Mouse (Mus musculus) adrenal gland, postnatal 0 days (tissue): Measurements from ENCODE around the gene Med12. TPM values are rescaled to one million over a fixed set of nuclear protein-coding genes. Genes with fewer than 3 reads are reported as not detected.

Experiments used
- polyA plus RNA-seq: library from polyadenylated mRNA; unstranded; fragments of >200 nt; fragmentation: Nextera tagmentation; extraction: Ambion mirVana; gene quantifications from 2 replicates; pipeline ENCODE4 v1.2.1, GENCODE M21; 2015

Gene Med12
- polyA plus RNA-seq = 13.2 and 18.3 TPM in 2 replicates

DNA sequence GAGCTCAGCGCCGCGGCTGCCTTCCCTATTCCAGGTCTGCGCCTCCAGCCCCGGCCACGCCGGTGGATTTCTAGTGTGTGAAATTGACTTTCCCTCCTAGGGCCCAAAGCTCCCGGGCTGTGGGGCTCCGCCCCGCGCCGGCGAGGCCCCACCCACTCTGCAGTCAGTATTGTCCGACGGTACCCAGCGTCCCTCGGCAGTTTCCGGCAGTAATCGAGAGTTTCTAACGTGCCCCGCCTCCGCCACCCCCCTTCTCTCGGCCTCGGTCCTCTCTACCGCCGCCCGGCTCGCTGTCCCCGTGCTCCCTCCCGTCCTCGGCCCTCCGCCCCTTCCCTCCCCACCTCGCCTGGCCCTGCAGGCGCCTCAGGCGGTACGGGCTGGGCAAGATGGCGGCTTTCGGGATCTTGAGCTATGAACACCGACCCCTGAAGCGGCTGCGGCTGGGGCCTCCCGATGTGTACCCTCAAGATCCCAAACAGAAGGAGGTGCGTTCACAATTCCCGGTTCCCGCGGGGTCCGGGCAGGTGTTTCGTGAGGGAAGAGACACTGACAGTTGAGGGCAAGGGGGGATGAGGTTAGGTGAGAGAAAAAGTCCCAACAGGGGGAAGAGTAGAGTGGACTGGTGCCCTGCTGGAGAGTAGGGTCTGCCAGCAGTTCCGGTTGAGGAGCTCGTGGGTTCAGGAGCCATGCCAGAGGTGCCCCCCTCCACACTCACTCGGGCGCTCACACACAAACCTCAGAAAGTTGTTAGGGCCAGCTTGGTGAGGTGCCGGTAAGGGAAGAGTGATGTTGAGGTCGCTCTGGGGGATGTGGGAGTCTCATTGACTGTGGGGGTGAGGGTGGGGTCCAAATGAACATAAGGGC is at the start of gene Med12:
Gene Med12 (plus strand): TSS at position 156 of the 864 bp plus-strand sequence.

DNA sequence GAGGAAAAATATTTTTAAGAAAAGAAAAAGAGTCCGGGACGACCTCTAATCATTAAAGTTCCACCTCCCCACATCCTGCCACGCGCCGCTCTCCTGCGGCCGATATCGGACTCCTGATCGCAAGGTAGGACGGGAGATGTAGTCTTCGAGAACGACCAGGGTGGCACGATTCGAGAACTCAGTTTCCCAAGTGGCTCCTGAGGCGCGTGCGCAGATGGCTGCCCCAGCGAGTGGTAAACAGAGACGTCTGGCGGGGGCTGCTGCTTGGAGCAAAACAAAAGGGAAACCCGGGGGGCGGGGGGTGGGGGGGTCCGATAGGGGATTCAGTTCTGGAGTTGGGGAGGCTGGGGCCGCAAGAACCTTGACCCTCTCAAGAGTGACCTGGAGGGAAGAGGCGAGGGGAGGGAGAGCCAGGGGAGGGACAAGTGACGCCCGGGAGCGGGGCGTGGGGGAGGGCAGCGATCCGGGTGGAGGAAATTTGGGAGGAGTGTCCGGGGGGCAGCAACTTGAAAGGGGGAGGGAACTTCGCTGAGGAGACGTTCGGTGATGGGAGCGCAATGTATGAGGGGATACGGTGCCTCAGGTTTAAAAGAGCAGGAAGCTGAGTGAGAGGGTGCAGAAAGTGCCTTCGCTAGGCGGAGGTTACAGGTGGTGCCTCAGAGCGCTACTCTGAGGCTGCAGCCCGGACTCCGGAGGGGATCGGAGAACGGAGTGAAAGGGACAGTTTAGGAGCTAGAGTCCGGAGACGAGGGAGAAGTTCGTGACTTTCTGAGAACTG is 19.7 kb upstream of the Med12 start, which contains the start of gene Foxo4:
Gene Foxo4 (plus strand): TSS at position 577 of the 778 bp plus-strand sequence.

DNA sequence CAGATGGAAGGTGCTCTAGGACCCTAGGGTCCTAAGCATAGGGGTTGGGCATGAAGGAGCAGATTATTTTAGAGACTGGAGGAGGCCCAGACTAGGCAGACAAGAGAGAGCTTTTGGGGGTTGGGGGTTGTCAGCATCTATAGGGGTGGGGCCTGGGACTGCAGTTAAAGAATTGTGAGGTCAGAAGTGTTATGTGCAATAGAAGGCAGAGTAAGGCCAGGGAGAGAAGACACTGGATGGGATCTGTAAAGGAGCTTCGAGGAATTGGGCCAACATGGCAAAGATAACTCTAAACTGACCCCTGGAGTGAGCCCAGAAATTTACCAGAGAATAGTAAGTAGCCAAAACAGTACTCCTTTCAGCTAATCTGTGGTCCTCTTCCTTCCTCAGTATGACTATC is 9.9 kb upstream of the Med12 start, which contains the start of gene Gm614:
Gene Gm614 (minus strand): TSS at position 101 of the 400 bp plus-strand sequence.

DNA sequence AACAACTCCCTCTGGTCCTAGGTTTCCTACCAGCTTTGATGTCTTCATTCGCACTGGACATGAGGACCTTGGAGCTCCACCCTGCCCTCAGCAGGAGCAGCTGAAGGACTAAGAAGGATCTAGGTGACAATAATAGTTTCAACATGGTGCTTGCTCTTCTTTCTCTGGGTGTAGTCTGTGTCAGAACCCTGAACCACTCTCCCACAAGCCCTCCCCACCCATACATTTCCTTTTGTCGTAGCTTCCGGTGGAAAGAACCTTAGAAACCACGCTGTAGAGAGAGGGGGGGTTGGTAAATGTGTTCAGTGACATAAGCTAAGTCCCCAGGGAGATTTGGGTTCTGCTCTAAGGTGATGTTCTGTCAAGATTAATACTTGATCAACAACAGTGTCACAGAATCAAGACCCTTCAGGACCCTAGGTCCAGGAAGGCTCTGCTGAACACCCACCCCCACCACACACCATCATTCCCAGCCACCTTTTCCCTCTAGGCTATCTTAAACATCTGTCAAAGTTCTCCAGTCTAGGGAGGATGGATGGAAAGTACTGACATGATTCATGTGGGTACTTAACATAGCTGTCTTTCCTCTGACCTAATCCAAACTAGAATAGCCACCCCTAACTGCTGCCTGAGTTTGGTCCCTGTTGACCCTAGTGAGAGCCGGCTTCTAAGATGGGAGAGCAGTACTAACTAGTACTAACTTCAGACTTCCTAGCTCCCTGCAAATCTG is 5.6 kb upstream of the Med12 start, which contains the start of gene Il2rg:
Gene Il2rg (minus strand): TSS at position 231 of the 730 bp plus-strand sequence.

DNA sequence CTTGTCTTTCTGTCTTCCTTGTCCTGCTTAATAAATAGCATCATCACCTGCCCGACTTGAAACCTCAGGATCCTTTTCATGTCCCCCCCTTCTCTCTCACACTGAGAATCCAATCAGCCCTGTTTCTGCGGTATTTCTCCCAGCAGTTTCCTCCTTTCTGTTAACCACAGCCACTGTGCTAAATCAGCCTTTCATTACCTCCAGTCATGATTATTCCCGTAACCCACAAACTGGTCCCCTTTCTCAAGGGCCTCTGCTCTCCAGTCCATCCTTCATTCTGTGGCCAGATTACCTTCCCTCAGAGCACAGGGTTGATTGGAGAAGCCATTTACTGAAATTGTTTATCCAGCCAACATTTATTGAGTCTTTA is 5.1 kb upstream of the Med12 start, which contains the start of gene Gm20489:
Gene Gm20489 (minus strand): TSS at position 269 of the 370 bp plus-strand sequence.

DNA sequence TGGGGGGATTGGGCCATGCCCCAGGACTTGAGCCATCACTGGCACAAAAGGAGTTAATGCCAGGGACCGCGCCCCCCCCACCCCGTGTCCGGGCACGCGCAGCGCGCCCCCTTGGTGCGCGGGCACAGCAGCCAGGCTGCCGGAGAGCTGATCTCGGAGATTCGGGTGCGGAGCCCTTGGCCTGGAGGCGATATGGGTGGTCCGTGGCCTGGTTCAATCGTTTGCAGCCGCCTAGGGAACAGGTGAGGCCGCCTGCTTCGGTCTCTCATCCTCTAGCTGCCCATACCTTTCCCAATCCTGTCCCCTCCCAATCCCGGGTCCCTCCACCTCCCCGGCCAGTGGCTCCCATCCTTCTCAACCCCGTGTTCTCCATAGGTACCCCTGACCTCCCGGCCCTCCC is 25.2 kb downstream of the Med12 start, which contains the start of gene Nlgn3:
Gene Nlgn3 (plus strand): TSS at position 114 of the 400 bp plus-strand sequence.

Other genes starting within 250 kb of the Med12 start
- gene Tex11, start 214.4 kb upstream of the Med12 start, polyA plus RNA-seq = 0.12 and 0.17 TPM in 2 replicates
- gene Slc7a3, start 188.0 kb upstream of the Med12 start, polyA plus RNA-seq = 0.97 and 5.7 TPM in 2 replicates
- gene Snx12, start 51.5 kb upstream of the Med12 start, polyA plus RNA-seq = 40.0 and 47.0 TPM in 2 replicates
- gene Foxo4, start 19.5 kb upstream of the Med12 start, polyA plus RNA-seq = 0.84 and 1.4 TPM in 2 replicates
- not detected in 2 replicates for gene Gm614, start 10.0 kb upstream of the Med12 start, polyA plus RNA-seq
- 6.8 and 10.3 TPM in 2 replicates for gene Il2rg, start 5.8 kb upstream of the Med12 start, polyA plus RNA-seq
- gene Gm20489, start 5.0 kb upstream of the Med12 start, polyA plus RNA-seq = not detected in 2 replicates
- gene Nlgn3, start 25.1 kb downstream of the Med12 start, polyA plus RNA-seq = 6.4 and 9.3 TPM in 2 replicates
- 8.1 and 8.6 TPM in 2 replicates for gene Gjb1, start 102.3 kb downstream of the Med12 start, polyA plus RNA-seq
- gene Zmym3, start 146.8 kb downstream of the Med12 start, polyA plus RNA-seq = 20.4 and 28.5 TPM in 2 replicates
- 130 and 162 TPM in 2 replicates for gene Nono, start 155.3 kb downstream of the Med12 start, polyA plus RNA-seq
- 0.71 and 2.5 TPM in 2 replicates for gene Itgb1bp2, start 175.1 kb downstream of the Med12 start, polyA plus RNA-seq